Mouse (Mus musculus) heart, embryonic 16.5 days (tissue): ENCODE measurements around the gene Exoc6. TPM values are rescaled to one million over a fixed set of nuclear protein-coding genes. Genes with fewer than 3 reads are reported as not detected.
A peak's percentile ranks its signal among the peaks of the same experiment; 100 is the strongest.
"Not testable (repeated sequence)": the region's sequence is repeated elsewhere in the genome, so short reads cannot be mapped to it uniquely, and the experiment has no call there.

Experiments used
- ATAC-seq: fragments of 200-750 bp; cut with Nextera tagmentation; replicated peaks from 2 replicates; pipeline ENCODE4 v1.8.0; 2017; ENCODE audit warnings: moderate number of reproducible peaks; ENCODE audit not compliant: insufficient read depth, low FRiP score; ENCODE audit errors: extremely low read depth
- H3K27ac ChIP-seq: fragments of 300-500 bp; sonication (generic); 2 replicates; pipeline ENCODE4 v1.5.1; 2014; ENCODE audit warnings: mild to moderate bottlenecking, low read length, control low read depth, moderate library complexity
- H3K27me3 ChIP-seq: fragments of 300-500 bp; sonication (generic); 2 replicates; pipeline ENCODE4 v1.6.1; 2014; ENCODE audit warnings: low read length, mixed read lengths; ENCODE audit not compliant: control insufficient read depth, insufficient read depth
- H3K36me3 ChIP-seq: fragments of 300-500 bp; sonication (generic); 2 replicates; pipeline ENCODE4 v1.6.1; 2014; ENCODE audit not compliant: control insufficient read depth, insufficient read depth
- H3K4me1 ChIP-seq: fragments of 300-500 bp; sonication (generic); 2 replicates; pipeline ENCODE4 v1.6.1; 2014; ENCODE audit warnings: low read length, mixed read lengths; ENCODE audit not compliant: control insufficient read depth, insufficient read depth
- H3K4me2 ChIP-seq: fragments of 300-500 bp; sonication (generic); 2 replicates; pipeline ENCODE4 v1.6.1; 2014; ENCODE audit warnings: low read depth, mild to moderate bottlenecking, control low read depth, low read length
- H3K4me3 ChIP-seq: fragments of 300-500 bp; sonication (generic); 2 replicates; pipeline ENCODE4 v1.5.1; 2014; ENCODE audit warnings: mild to moderate bottlenecking, control low read depth, low read length
- H3K9ac ChIP-seq: fragments of 300-500 bp; sonication (generic); 2 replicates; pipeline ENCODE4 v1.6.1; 2014; ENCODE audit warnings: low read length, control low read depth
- H3K9me3 ChIP-seq: fragments of 300-500 bp; sonication (generic); replicated peaks from 2 replicates; pipeline ENCODE4 v1.6.1; 2016; ENCODE audit warnings: low read length; ENCODE audit not compliant: control insufficient read depth
- WGBS: fragments of 180-500 bp; shearing (Covaris S2); extraction: QIAGEN DNeasy Blood & Tissue Kit; methylation state at CpG from one replicate; pipeline ENCODE4 v1.1.7; 2014; 5-methylcytosine and 5-hydroxymethylcytosine counted together
- polyA plus RNA-seq: library from polyadenylated mRNA; unstranded; fragments of >200 nt; fragmentation: Nextera tagmentation; extraction: Ambion mirVana; gene quantifications from 2 replicates; pipeline ENCODE4 v1.2.1, GENCODE M21; 2015

Exoc6 gene
- polyA plus RNA-seq, 1 experiment from 2014 or later, result 20.5 TPM

- WGBS, result 83% methylated on average over 6 of the region's 6 CpGs
- no peak overlapping the region for H3K9ac ChIP-seq
- H3K36me3 ChIP-seq, result no peaks in the 10 kb centered on the region
- 0 out of 2 replicates have a peak, but pooled peaks cover 2% of the 10 kb centered on the region for H3K4me1 ChIP-seq
- H3K9me3 ChIP-seq, result no peaks in the 10 kb centered on the region
- ATAC-seq, result no peak
- H3K4me3 ChIP-seq, result no peak overlapping the region
- H3K27me3 ChIP-seq, result no peaks in the 10 kb centered on the region
- no peak overlapping the region for H3K4me2 ChIP-seq
- no peak overlapping the region for H3K27ac ChIP-seq
Measured at GRCm38 (mm10) chr19:37545725-37546124, 4.5 kb upstream of the Exoc6 start.

GRCm38 (mm10) chr19:37546776-37547175 lies 3.4 kb upstream of the Exoc6 start:
- Histone ChIP-seq H3K27ac (no peak overlapping the region), H3K9ac (no peak overlapping the region), H3K4me2 (no peak overlapping the region), H3K27me3 (no peaks in the 10 kb centered on the region), H3K9me3 (no peaks in the 10 kb centered on the region), H3K36me3 (no peaks in the 10 kb centered on the region), H3K4me1 (0 out of 2 replicates have a peak, but pooled peaks cover 7% of the 10 kb centered on the region), H3K4me3 (no peak overlapping the region)
- no peak for ATAC-seq
- 66% methylated on average over 4 of the region's 4 CpGs for WGBS

GRCm38 (mm10) chr19:37551040-37551566 lies 885 bp downstream of the Exoc6 start:
- Histone ChIP-seq H3K4me1 (0 out of 2 replicates have a peak, but pooled peaks cover 7% of the 10 kb centered on the region), H3K4me3 (peak overlapping the region; percentile 93), H3K27me3 (no peaks in the 10 kb centered on the region), H3K36me3 (no peaks in the 10 kb centered on the region), H3K9me3 (no peaks in the 10 kb centered on the region), H3K9ac (peak overlapping the region; percentile 95), H3K4me2 (peak overlapping the region; percentile 94), H3K27ac (peak overlapping the region; percentile 78)
- 16% methylated on average over 8 of the region's 8 CpGs for WGBS
- ATAC-seq, result no peak

- Histone ChIP-seq H3K4me3 (no peak overlapping the region), H3K4me1 (0 out of 2 replicates have a peak, but pooled peaks cover 7% of the 10 kb centered on the region), H3K9me3 (no peaks in the 10 kb centered on the region), H3K36me3 (no peaks in the 10 kb centered on the region), H3K27me3 (no peaks in the 10 kb centered on the region), H3K27ac (no peak overlapping the region), H3K4me2 (peak overlapping the region; percentile 26; the same call in 1 of the 2 replicates), H3K9ac (no peak overlapping the region)
- ATAC-seq, result no peak
- WGBS, result 80% methylated on average over 11 of the region's 11 CpGs
Measured at GRCm38 (mm10) chr19:37553376-37554265, 3.4 kb downstream of the Exoc6 start.

- not testable (repeated sequence) for H3K27me3 ChIP-seq, H3K36me3 ChIP-seq, H3K9me3 ChIP-seq, H3K9ac ChIP-seq, H3K4me3 ChIP-seq, ATAC-seq, H3K4me2 ChIP-seq, H3K27ac ChIP-seq
- H3K4me1 ChIP-seq, result peaks cover 11% of the 10 kb centered on the region
- 86% methylated on average over 5 of the region's 5 CpGs for WGBS
Measured at GRCm38 (mm10) chr19:37554266-37554650, 4.0 kb downstream of the Exoc6 start.

- H3K4me3 ChIP-seq, result no peak overlapping the region
- H3K4me1 ChIP-seq, result peaks cover 16% of the 10 kb centered on the region
- no peak overlapping the region for H3K4me2 ChIP-seq
- H3K27ac ChIP-seq, result no peak overlapping the region
- no peaks in the 10 kb centered on the region for H3K9me3 ChIP-seq
- no peaks in the 10 kb centered on the region for H3K27me3 ChIP-seq
- no peak overlapping the region for H3K9ac ChIP-seq
- no peaks in the 10 kb centered on the region for H3K36me3 ChIP-seq
- WGBS, result 83% methylated on average over 6 of the region's 6 CpGs
- ATAC-seq, result no peak
Measured at GRCm38 (mm10) chr19:37555863-37556566, 5.8 kb downstream of the Exoc6 start.

DNA sequence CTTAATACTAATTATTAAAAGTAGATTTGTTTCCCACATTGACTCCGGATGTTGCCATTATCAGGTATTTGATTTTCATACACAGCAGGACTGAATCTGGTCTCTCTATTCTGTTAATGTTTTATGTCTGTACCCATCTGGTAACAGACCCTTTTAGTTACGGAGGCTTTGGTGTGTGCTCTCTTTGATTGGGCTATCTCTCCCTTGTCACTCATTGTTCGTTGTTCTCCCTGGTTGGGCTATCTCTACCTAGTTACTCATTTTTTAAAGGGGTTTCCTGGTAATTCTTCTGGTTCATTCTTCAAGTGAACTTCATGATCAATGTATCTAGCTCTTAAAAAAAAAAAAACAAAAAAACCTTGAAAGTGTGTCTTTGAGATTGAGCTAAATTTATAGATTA lies 7.7 kb downstream of the Exoc6 start:
- WGBS, result 76% methylated on average over 3 of the region's 3 CpGs
- Histone ChIP-seq H3K27me3 (no peaks in the 10 kb centered on the region), H3K9me3 (no peaks in the 10 kb centered on the region), H3K36me3 (no peaks in the 10 kb centered on the region), H3K4me1 (peaks cover 19% of the 10 kb centered on the region), H3K4me2 (no peak overlapping the region), H3K9ac (no peak overlapping the region), H3K4me3 (no peak overlapping the region), H3K27ac (no peak overlapping the region)
- ATAC-seq, result no peak

DNA sequence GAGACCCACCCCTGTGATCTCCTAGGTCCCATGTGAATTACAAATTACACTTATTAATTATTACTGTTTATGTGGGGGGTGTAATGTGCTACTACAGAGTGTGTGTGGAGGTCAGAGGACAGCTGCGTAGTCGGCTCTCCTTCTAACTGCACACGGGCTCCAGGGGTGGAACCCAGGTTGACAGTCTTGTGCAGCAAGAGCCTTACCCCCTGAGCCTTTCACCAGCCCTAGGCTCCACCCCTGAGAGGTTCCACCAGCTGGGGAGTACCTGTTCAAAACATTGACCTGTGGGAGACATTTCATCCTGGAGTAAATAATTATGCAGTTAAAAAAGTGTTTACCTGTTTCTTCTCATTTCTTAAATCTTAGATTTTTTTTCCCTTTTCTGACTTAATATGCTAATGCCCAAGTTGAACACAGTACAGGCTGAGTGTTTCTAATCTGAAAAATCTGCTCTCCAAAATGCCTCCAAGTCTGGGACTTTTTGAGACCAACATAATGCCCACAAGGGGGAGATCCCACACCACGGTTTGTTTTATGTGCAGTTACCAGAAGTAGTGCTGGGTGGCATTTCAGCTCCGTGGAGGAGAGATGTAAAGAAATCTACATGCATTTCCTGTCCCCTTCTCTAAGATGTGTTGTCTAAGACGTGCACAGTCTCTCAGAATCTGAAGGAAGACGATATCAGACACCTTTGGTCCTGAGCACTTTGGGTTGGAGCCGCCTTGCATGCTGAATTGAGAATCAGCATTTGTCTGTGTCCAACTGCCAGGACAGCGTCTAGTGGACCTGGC lies 9.3 kb downstream of the Exoc6 start:
- peaks cover 19% of the 10 kb centered on the region for H3K4me1 ChIP-seq
- WGBS, result 43% methylated on average over 9 of the region's 9 CpGs
- peak overlapping the region; percentile 34; the same call in 1 of the 2 replicates for H3K4me2 ChIP-seq
- H3K4me3 ChIP-seq, result no peak overlapping the region; the same call in 1 of the 2 replicates
- H3K36me3 ChIP-seq, result no peaks in the 10 kb centered on the region
- peak overlapping the region; percentile 61 for H3K27ac ChIP-seq
- no peaks in the 10 kb centered on the region for H3K27me3 ChIP-seq
- H3K9me3 ChIP-seq, result no peaks in the 10 kb centered on the region
- no peak overlapping the region for H3K9ac ChIP-seq
- ATAC-seq, result no peak; the same call in 1 of the 2 replicates
